Mouse (Mus musculus): Measurements from ENCODE around the gene Cacnb2.

DNA sequence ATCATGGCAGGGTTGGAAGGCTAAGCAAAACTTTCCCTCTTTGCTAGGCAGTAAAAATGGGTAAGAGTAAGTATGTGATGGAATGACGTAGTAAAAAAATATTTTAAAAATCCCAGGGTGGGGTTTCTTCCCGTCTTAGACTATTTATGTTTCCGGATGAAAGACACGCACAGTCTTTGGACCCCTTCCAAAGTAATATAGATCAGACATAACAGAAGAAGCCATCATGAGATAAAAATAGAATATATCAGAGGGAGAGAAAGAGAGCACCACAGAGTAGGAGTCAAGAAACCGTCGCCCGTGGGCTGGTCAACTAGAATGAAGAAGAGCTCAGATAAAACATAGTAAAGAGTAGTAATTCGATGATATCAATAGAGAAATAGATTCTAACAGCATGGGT, 107.4 kb downstream of the Cacnb2 start:
- TF ChIP-seq EP300 (IDR thresholded peaks at IDR 0.05; ENCODE audit: insufficient read depth, low read depth, low read length) (no peak), POLR2A (IDR thresholded peaks at IDR 0.05; ENCODE audit: insufficient read depth, low read depth, low read length) (no peak), CTCF (IDR thresholded peaks at IDR 0.05) (no peak)
